Mouse (Mus musculus) forebrain, embryonic 11.5 days (tissue): ENCODE data around the gene Ccdc97. TPM values are rescaled to one million over a fixed set of nuclear protein-coding genes. Genes with fewer than 3 reads are reported as not detected.

Source experiments
- ATAC-seq: fragments of 200-750 bp; cut with Nextera tagmentation; replicated peaks from 2 replicates; pipeline ENCODE4 v1.8.0; 2017; ENCODE audit warnings: moderate TSS enrichment; ENCODE audit not compliant: low FRiP score
- DNase-seq: peaks from one replicate; pipeline ENCODE4 v3.0.0-alpha.2; 2017; ENCODE audit warnings: low spot score
- H3K27ac ChIP-seq: fragments of 300-500 bp; sonication (generic); 2 replicates; pipeline ENCODE4 v1.5.1; 2014; ENCODE audit warnings: low read depth, low read length
- H3K27me3 ChIP-seq: fragments of 300-500 bp; sonication (generic); 2 replicates; pipeline ENCODE4 v1.6.1; 2014; ENCODE audit warnings: mild to moderate bottlenecking, low read length, mixed read lengths; ENCODE audit not compliant: control insufficient read depth, insufficient read depth
- H3K36me3 ChIP-seq: fragments of 300-500 bp; sonication (generic); 2 replicates; pipeline ENCODE4 v1.6.1; 2014; ENCODE audit warnings: mild to moderate bottlenecking, low read length, moderate library complexity, mixed read lengths; ENCODE audit not compliant: control insufficient read depth, insufficient read depth
- H3K4me1 ChIP-seq: fragments of 300-500 bp; sonication (generic); replicated peaks from 2 replicates; pipeline ENCODE4 v1.6.1; 2014; ENCODE audit warnings: low read length, mixed read lengths; ENCODE audit not compliant: control insufficient read depth, insufficient read depth
- H3K4me2 ChIP-seq: fragments of 300-500 bp; sonication (generic); 2 replicates; pipeline ENCODE4 v1.6.1; 2014; ENCODE audit warnings: low read depth, mild to moderate bottlenecking, low read length, moderate library complexity, mixed read lengths; ENCODE audit not compliant: severe bottlenecking
- H3K4me3 ChIP-seq: fragments of 300-500 bp; sonication (generic); 2 replicates; pipeline ENCODE4 v1.5.1; 2014; ENCODE audit warnings: low read depth, low read length
- H3K9ac ChIP-seq: fragments of 300-500 bp; sonication (generic); 2 replicates; pipeline ENCODE4 v1.6.1; 2014; ENCODE audit warnings: low read length
- H3K9me3 ChIP-seq: fragments of 300-500 bp; sonication (generic); 2 replicates; pipeline ENCODE4 v1.6.1; 2016; ENCODE audit warnings: low read length, mixed read lengths; ENCODE audit not compliant: control insufficient read depth
- WGBS: fragments of 180-500 bp; shearing (Covaris S2); extraction: QIAGEN DNeasy Blood & Tissue Kit; methylation state at CpG from one replicate; pipeline ENCODE4 v1.1.7; 2014; 5-methylcytosine and 5-hydroxymethylcytosine counted together
- polyA plus RNA-seq: library from polyadenylated mRNA; unstranded; fragments of >200 nt; fragmentation: Nextera tagmentation; extraction: Ambion mirVana; gene quantifications from 2 replicates; pipeline ENCODE4 v1.2.1, GENCODE M21; 2014

Ccdc97 gene
- polyA plus RNA-seq, 1 experiment from 2014 or later = 37.8 TPM

DNA sequence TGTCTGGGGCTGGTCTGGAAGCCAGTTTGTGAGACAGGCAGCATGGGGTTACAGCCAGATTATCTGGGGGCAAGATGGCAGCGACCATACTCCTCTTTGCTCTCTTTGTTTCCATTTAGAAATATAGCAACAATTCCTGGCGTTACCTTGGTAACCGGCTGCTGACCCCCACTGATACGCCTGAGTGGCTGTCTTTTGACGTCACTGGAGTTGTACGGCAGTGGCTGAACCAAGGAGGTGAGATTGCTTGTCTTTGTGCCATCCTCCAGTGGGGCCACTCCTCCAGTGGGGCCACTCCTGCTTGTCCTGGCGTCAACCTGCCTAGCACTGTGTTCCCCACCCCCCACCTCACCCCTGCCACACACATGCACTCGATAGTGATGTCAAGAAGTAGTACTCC, 24.8 kb downstream of the Ccdc97 start:
- DNase-seq (no peak), ATAC-seq (no peak)
- H3K4me1 ChIP-seq = peaks cover 2% of the 10 kb centered on the region; the same call in 1 of the 2 replicates
- no peaks in the 10 kb centered on the region for H3K36me3 ChIP-seq
- no peak overlapping the region for H3K9ac ChIP-seq
- no peak overlapping the region for H3K27ac ChIP-seq
- 53% methylated on average over 8 of the region's 8 CpGs for WGBS
- H3K4me3 ChIP-seq = no peak overlapping the region
- no peaks in the 10 kb centered on the region for H3K9me3 ChIP-seq
- peaks cover 16% of the 10 kb centered on the region for H3K27me3 ChIP-seq
- no peak overlapping the region for H3K4me2 ChIP-seq

DNA sequence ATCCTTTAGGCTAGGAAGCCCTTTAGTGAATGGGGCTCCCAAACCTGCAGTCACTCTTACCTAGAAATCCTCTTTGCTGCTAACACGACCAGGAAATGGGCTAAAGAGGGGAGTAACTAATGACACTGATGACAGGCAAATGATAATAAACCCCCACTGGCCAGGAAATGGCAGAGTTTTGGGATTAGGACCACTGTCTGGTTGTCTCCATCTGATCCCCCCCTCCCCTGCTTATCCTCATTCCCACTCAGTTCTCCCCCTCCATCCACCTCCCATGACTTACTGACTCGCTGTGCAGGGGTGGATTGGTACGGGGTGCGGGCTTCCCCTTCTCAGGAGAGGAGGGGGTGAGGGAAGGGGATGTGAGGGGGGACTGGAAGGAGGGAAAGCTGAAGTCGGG, 28.8 kb downstream of the Ccdc97 start:
- ATAC-seq = no peak
- Histone ChIP-seq H3K36me3 (no peaks in the 10 kb centered on the region), H3K27me3 (peaks cover 50% of the 10 kb centered on the region), H3K4me2 (no peak overlapping the region), H3K4me1 (peaks cover 20% of the 10 kb centered on the region), H3K9ac (no peak overlapping the region), H3K27ac (no peak overlapping the region), H3K9me3 (no peaks in the 10 kb centered on the region), H3K4me3 (no peak overlapping the region)
- 29% methylated on average over 5 of the region's 5 CpGs for WGBS
- DNase-seq = no peak

DNA sequence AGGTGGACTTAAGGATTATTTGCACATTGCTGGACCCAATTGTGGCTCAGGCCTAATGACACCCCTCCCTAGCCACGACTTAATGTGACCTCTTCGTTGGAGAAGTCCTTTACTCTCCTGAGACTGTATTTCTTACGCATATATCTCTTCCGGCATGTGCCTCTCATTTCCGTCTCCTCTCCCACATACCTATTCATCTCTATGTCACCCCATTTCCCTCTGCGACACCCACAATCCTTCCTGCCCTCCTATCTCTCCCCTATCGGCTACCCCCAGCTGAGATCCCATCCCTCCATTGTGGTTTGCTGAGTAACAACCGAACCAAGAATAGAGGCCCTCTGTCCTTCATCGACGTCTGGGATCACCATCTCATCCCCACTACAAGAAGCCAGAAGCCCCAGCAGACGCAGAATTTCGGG, 29.3 kb downstream of the Ccdc97 start:
- 15% methylated on average over 12 of the region's 12 CpGs for WGBS
- H3K36me3 ChIP-seq = no peaks in the 10 kb centered on the region
- H3K9me3 ChIP-seq = no peaks in the 10 kb centered on the region
- H3K27ac ChIP-seq = no peak overlapping the region
- no peak for ATAC-seq
- H3K9ac ChIP-seq = no peak overlapping the region
- peaks cover 20% of the 10 kb centered on the region for H3K4me1 ChIP-seq
- DNase-seq = no peak
- peak overlapping the region; percentile 45 for H3K4me3 ChIP-seq
- peaks cover 50% of the 10 kb centered on the region for H3K27me3 ChIP-seq
- H3K4me2 ChIP-seq = peak overlapping the region; percentile 78

DNA sequence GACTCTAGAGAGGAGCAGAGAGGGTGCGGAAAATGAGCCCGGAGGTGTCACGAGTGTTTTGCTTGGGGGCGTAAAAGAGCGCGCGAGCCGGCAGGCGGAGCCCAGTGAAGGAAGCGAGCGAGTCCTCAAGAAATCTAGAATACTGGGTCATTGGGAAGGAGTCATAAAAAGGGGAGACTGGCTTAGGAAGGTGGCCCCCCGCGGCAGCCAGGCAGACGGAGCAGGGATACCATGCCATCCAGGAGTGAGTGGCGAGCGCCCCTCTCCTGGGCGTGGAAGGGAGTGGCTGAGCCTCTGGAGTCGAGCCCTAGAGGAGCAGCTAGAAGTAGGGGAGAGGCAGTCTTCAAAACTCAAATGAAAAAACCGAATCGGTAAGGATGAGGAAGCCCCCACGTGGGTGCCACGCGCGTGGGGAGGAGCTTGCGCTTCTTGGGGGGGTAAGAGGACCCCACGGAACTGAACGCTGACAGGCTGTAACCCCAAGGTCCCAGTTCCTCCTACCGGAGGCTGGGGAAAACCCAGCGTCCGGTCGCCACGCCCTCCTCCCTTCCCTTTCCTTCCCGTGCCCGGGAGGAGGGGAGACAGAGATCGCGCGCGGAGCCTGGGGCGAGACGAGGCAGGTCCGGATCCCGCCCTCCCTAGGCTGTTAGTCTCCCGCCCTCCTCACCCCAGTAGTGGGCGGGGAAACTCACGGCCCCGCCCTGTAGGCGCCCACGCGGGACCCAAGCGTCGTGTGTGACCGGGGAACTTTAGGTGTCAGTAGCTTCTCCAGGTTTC, 29.9 kb downstream of the Ccdc97 start:
- H3K4me3 ChIP-seq = peak overlapping the region; percentile 45
- H3K27me3 ChIP-seq = peaks cover 50% of the 10 kb centered on the region
- 2% methylated on average over 49 of the region's 52 CpGs for WGBS
- H3K27ac ChIP-seq = no peak overlapping the region
- H3K4me2 ChIP-seq = peak overlapping the region; percentile 78
- DNase-seq (peak; percentile 71), ATAC-seq (peak; percentile 35; the same call in 1 of the 2 replicates)
- H3K36me3 ChIP-seq = no peaks in the 10 kb centered on the region
- no peaks in the 10 kb centered on the region for H3K9me3 ChIP-seq
- peaks cover 20% of the 10 kb centered on the region for H3K4me1 ChIP-seq
- peak overlapping the region; percentile 29 for H3K9ac ChIP-seq

DNA sequence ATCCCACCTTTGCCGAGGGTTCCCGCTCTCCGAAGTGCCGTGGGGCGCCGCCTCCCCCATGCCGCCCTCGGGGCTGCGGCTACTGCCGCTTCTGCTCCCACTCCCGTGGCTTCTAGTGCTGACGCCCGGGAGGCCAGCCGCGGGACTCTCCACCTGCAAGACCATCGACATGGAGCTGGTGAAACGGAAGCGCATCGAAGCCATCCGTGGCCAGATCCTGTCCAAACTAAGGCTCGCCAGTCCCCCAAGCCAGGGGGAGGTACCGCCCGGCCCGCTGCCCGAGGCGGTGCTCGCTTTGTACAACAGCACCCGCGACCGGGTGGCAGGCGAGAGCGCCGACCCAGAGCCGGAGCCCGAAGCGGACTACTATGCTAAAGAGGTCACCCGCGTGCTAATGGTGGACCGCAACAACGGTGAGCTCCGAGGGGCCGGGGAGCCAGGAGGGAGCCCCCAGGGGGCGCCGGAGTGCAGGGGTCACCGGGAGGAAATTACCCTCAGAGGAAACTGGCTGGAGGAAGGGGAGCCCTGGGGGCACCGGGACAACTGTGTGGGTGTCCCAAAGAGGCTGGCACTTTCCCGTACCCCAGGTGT, 31.0 kb downstream of the Ccdc97 start:
- H3K9me3 ChIP-seq = no peaks in the 10 kb centered on the region
- peak overlapping the region; percentile 45 for H3K4me3 ChIP-seq
- peaks cover 20% of the 10 kb centered on the region for H3K4me1 ChIP-seq
- ATAC-seq (0 out of 2 replicates have a peak, but pooled peaks have one; percentile 18), DNase-seq (peak; percentile 72)
- H3K4me2 ChIP-seq = peak overlapping the region; percentile 78
- peaks cover 50% of the 10 kb centered on the region for H3K27me3 ChIP-seq
- H3K9ac ChIP-seq = peak overlapping the region; percentile 45
- H3K27ac ChIP-seq = no peak overlapping the region
- H3K36me3 ChIP-seq = no peaks in the 10 kb centered on the region
- WGBS = under 1% methylated on average over 47 of the region's 47 CpGs

DNA sequence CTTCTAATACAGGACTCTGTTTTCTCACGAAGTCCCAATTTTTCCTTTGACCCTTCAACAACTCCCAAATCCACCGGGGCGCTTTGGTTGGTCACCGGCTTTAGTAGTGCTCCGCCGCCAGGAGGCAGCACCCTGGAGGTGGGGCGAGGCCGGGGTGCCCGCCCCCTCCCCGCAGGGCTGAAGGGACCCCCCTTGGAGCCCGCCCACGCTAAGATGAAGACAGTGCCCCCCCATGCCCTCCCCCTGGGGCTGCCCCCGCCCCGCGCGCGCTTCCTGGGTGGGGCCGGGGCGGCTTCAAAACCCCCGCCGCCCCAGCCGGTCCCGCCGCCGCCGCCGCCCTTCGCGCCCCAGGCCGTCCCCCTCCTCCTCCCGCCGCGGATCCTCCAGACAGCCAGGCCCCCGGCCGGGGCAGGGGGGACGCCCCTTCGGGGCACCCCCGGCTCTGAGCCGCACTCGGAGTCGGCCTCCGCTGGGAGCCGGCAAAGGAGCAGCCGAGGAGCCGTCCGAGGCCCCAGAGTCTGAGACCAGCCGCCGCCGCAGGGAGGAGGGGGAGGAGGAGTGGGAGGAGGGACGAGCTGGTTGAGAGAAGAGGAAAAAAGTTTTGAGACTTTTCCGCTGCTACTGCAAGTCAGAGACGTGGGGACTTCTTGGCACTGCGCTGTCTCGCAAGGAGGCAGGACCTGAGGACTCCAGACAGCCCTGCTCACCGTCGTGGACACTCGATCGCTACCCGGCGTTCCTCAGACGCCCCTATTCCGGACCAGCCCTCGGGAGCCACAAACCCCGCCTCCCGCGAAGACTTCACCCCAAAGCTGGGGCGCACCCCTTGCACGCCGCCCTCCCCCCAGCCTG, 32.0 kb downstream of the Ccdc97 start, which contains the start of gene Tgfb1:
Gene Tgfb1 (plus strand): TSS at position 323 of the 852 bp plus-strand sequence.
- Histone ChIP-seq H3K9me3 (no peaks in the 10 kb centered on the region), H3K9ac (peak within 1 kb of the TSS; percentile 47), H3K4me3 (peak within 1 kb of the TSS; percentile 45), H3K4me1 (peaks cover 20% of the 10 kb centered on the region), H3K27ac (no peak within 1 kb of the TSS), H3K4me2 (peak within 1 kb of the TSS; percentile 78), H3K27me3 (peaks cover 50% of the 10 kb centered on the region), H3K36me3 (no peaks in the 10 kb centered on the region)
- peak; percentile 82 for DNase-seq
- WGBS = under 1% methylated on average over 58 of the region's 69 CpGs
- ATAC-seq = peak; percentile 49

DNA sequence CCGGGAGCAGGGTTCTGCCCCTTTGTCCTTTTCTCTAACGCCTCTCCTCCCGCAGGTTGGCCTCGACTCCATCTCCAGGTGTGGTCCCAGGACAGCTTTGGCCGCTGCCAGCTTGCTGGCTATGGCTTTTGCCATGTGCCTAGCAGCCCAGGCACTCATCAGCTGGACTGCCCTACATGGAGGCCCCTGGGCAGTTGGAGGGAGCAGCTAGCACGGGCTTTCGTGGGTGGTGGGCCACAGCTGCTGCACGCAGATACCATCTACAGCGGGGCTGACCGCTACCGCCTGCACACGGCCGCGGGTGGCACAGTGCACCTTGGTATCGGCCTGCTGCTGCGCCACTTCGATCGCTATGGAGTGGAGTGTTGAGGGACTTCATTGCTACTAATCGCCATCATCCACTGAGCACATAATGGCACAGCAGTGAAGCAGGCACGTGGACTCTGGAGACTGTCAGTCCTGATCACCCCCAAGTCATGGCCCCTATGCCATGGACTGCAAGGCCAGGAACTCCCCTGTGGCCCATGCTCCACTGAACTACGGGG, 32.9 kb downstream of the Ccdc97 start:
- no peak overlapping the region; the same call in 1 of the 2 replicates for H3K4me2 ChIP-seq
- ATAC-seq (no peak), DNase-seq (no peak)
- H3K27ac ChIP-seq = no peak overlapping the region
- no peak overlapping the region for H3K4me3 ChIP-seq
- WGBS = 69% methylated on average over 21 of the region's 21 CpGs
- peaks cover 50% of the 10 kb centered on the region for H3K27me3 ChIP-seq
- H3K9me3 ChIP-seq = no peaks in the 10 kb centered on the region
- no peaks in the 10 kb centered on the region for H3K36me3 ChIP-seq
- peaks cover 20% of the 10 kb centered on the region for H3K4me1 ChIP-seq
- H3K9ac ChIP-seq = no peak overlapping the region

DNA sequence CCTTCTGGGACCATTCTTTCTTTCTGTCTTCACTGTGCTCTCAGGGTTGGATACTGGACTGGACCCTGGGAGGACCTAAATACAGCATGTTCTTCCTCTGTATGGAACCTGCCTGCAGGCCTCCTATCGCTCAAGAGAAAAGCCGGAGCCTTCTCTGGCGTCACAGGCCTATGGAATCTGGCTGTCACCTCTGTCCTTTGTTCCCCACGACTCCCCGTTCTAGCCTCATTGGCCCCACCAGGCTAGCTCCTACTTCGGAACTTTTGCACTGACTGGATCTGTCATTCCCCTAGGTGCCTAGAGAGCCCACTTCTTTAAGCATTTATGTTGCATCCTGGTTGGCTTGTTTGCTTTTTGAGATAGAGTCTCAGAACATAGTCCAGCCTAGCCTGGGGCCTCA, 34.2 kb downstream of the Ccdc97 start:
- no peak overlapping the region for H3K27ac ChIP-seq
- H3K9ac ChIP-seq = no peak overlapping the region
- WGBS = 89% methylated on average over 6 of the region's 6 CpGs
- DNase-seq = no peak
- no peak overlapping the region for H3K4me2 ChIP-seq
- H3K27me3 ChIP-seq = peaks cover 40% of the 10 kb centered on the region
- H3K36me3 ChIP-seq = no peaks in the 10 kb centered on the region
- H3K4me3 ChIP-seq = no peak overlapping the region
- no peaks in the 10 kb centered on the region for H3K9me3 ChIP-seq
- H3K4me1 ChIP-seq = peaks cover 20% of the 10 kb centered on the region
- no peak for ATAC-seq
